Mouse (Mus musculus) bone marrow macrophage, adult 2 months (primary cell): ENCODE results near the gene Imp3.
"Not testable (repeated sequence)": the region's sequence is repeated elsewhere in the genome, so short reads cannot be mapped to it uniquely, and the experiment has no call there.

Source experiments
- CTCF ChIP-seq: IDR thresholded peaks from 2 replicates; pipeline ENCODE4 v1.5.1; 2012; ENCODE audit warnings: low read depth, mild to moderate bottlenecking, low read length, moderate library complexity
- POLR2A ChIP-seq: IDR thresholded peaks from 2 replicates; pipeline ENCODE4 v1.6.1; 2012; ENCODE audit warnings: mild to moderate bottlenecking, low read depth, low read length, borderline replicate concordance

GRCm38 (mm10) chr9:56947481-56947880 lies 10.2 kb downstream of the Imp3 start:
- TF ChIP-seq CTCF, POLR2A: not testable (repeated sequence)
